Mouse (Mus musculus) cerebellum, adult 9-10 months (tissue): ENCODE measurements around the gene Megf11.

ENCODE experiments used
- DNase-seq: peaks from one replicate; pipeline ENCODE4 v3.0.0; 2022

The Megf11 gene

DNA sequence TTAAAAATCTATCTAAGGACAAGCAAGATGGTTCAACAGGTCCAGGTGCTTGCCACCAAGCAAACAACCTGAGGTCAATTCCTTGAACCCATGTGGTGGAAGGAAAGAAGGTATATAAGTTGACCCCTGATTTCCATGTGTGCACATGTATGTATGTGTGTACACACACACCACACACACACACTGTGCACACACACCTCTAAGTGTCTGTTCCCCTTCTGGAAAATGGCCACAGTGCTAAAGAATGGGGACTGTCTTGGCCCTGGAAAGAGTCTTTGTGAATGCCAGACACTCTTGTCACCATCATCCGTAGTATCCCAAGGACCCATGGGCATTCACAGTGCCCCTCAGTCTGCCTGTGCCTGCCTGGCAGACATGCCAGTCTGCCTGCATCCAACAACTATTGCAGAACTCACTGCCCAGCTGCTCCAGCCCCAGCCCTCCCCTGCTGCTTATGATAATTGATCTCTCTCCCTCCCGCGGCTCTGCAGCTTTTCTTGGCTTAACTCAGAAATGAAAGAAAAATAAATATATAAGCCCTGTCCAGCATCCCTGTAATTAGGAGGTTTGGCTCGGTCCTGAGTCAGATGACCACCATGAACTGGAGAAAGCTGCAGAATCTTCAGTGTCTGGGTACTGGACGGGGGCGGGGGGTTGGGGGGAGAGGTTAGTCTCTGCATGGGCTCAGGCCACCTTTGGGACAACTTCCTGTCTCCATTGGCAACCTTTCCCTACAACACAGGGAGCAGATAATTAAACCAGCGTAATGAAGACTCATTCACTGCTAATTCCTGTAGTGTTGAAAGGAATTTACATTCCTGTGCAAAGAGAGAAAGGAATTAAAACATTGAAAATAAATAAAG, 226.9 kb downstream of the Megf11 start:
- no peak for DNase-seq

DNA sequence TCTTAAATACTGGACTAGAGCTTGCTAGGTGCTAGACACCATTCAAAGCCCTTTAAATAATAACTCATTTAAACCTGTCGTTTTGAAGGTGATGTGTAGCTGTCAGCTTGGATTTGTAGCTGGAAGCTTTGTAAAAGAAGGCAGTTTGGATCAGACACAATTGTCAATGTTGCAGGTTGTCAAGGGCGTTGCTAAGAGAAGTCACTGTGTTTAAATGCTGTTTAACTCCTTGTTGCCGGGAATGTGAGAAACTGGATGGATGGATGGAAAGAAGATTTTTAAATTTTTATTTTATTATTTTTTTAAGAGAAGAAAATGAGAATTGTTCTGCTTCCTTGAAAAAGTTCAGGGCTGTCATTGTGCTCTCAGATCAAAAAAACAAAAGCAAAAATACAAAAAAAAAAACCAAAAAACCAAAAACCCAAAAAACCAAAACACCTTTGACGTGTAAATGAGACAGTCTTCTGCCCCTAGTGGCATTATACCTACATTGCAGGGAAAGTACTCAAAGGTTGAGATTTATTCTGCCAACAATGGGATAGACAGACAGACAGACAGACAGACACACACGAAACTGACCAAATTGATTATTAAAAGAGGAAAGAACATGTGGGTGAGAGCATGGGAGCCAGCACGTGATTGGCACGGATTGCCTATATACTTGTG, 227.7 kb downstream of the Megf11 start:
- DNase-seq: no peak

DNA sequence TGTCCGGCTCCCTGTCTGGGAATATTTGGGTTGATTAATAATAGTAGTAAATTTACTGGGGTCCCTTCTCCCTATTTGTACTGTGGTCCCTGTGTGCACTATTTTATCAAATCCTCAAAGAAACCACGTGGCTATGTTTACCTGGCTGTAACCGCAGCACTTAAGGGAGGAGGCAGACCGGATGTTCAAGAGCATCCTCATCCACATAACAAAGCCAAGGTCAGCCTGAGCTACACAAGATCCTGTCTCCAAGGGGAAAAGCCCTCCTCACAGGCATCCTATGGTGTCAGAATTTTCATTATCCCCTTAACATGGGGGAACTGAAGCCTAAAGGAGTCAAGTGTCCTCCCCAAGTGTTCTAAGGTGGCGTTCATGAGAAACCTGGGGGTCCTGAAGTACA, 232.0 kb downstream of the Megf11 start:
- DNase-seq: no peak

- DNase-seq: no peak
Observed at GRCm38 (mm10) chr9:64618433-64618832, 233.0 kb downstream of the Megf11 start.

DNA sequence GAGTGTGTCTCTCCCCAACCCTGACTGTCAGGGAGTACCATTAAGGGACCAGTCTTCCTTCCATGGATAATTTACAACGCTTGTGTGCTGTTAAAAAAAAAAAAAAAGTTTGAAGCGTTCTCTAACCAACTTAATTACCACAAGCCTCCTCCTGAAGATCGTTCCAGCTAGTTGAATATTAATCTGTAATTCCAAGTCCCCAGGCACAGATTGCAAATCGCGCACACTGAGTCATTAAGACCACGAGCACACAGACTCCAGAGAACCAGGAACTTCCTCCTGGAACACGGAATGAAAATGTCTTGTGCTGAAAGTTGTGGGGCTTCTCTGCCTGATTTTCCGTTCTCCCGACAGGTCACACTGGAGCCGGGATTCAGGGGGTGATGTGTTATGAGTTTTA, 234.0 kb downstream of the Megf11 start:
- no peak for DNase-seq

DNA sequence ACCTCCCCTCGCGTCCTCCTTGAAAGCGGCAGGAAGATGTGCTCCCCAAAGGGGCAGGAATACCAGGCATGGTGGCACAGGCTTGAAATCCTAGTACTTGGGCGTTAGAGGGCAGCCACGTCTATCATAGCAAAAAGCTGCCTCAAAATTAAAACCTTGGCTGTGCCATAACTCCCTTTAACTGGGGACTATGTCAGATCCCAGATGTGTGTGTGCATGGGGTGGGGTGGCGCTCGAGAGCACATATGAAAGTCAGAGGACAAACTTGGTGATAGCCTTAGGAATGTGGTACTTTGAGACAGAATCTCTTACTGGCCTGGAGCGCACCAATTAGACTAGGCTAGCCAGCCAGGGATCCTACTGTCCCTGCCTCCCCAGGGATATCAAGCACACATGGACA, 235.2 kb downstream of the Megf11 start:
- no peak for DNase-seq

DNA sequence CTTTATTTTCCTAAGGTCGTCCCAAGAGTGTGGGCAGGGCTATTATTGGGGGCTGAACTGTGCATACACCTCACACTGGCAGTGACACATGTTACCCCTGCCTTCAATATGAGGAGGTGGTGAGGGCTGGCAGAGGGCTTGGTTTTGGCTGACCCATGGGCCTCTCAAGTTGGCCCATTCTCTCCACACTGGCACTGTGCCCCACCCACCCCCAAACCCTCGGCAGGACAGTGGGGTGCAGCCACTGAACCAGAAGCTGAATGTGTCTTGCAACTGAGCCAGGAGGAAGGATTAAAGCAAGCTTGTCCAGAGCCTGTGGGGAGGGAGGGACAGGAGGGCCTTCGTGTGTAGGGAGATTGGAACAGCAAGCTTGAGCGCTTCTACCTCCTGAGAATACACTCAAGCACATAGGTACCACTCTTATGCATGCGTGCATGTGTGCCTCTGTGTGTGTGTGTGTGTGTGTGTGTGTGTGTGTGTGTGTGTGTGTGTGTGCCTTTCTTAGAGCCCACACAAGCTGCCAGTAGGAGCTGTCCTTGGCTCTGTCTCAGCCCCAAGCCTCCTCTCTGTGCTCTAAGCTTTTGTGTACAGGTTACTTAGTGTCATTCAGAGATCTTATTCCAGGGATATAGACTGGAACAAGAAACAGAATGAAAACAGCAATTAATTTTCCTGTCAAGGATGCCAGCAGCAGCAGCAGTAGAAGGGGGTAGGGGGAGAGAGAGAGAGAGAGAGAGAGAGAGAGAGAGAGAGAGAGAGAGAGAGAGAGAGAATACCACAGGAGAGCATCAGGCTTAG, 236.3 kb downstream of the Megf11 start:
- DNase-seq: peak; percentile 91

DNA sequence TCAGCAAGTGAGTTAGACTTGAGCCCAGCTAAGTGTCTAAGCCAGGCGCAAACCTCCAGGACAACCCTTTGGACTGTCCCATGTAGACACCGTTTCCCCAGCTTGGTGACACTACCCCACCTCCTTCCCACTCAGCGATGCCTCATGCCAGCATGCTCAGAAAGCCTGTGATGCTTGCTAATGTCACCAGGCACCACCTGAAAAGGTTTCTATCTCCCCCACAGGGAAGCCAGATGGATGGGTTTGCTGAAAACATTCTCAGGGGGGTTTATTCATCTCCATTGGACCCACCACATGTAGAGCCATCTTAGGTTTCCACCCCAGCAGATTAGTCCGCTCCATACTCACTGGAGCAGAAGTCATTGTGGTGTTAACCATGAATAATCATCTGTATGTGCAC, 237.9 kb downstream of the Megf11 start:
- DNase-seq: peak; percentile 74

- DNase-seq: no peak
Observed at GRCm38 (mm10) chr9:64624536-64624935, 239.1 kb downstream of the Megf11 start.

- no peak for DNase-seq
Observed at GRCm38 (mm10) chr9:64629802-64630201, 244.4 kb downstream of the Megf11 start.

DNA sequence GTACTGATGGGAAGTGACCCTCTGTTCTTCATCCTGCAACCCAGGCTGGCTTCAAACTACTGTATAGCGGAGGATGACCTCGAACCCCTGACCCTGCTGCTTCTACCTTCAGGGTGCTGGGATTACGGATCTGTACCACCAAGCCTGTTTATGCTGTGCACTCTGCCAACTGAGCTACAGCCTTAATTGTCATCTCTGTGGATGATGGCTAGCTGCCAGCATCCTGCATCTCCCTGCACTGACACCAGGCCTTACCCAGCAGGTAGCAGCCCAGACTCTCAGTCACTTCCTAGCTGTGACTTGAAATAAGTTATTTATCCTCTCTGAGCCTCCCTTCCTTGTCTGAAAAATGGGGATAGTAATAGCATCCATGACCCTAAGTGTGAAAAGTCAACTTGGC, 247.7 kb downstream of the Megf11 start:
- DNase-seq: peak; percentile 77

GRCm38 (mm10) chr9:64636111-64636510, 250.7 kb downstream of the Megf11 start:
- no peak for DNase-seq

DNA sequence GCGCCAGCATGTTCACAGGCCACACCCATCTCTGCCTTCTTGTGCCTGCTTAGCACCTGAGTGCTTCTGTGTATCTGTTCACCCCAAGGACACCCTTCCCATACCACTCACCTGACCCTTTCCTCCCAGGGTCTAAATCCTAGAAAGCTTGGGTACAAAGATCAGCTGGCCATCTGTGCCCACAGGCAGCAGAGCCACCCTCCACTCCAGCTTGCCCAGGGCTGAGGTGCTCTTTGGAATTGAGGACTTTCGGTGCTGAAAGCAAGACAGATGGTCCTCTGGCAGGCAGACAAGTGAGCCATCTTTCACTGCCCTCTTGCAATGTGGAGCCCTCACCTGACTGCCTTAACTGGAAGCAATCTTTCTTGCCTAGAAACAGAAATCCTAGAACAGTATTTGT, 251.5 kb downstream of the Megf11 start:
- peak; percentile 91 for DNase-seq

DNA sequence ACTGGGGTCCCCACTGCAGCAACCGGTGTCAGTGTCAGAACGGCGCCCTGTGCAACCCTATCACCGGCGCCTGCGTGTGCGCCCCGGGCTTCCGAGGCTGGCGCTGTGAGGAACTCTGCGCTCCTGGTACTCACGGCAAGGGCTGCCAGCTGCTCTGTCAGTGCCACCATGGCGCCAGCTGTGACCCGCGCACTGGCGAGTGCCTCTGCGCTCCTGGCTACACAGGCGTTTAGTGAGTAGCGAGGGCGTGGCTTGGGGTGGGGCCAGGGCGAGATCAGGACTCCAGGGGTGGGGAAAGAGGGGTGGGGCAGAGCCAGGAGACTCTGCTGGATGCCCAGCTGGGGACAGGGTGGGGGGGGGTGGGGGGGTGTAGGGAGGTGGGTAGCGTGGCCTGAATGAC, 252.8 kb downstream of the Megf11 start:
- DNase-seq: no peak

GRCm38 (mm10) chr9:64639664-64640063, 254.2 kb downstream of the Megf11 start:
- peak; percentile 89 for DNase-seq

DNA sequence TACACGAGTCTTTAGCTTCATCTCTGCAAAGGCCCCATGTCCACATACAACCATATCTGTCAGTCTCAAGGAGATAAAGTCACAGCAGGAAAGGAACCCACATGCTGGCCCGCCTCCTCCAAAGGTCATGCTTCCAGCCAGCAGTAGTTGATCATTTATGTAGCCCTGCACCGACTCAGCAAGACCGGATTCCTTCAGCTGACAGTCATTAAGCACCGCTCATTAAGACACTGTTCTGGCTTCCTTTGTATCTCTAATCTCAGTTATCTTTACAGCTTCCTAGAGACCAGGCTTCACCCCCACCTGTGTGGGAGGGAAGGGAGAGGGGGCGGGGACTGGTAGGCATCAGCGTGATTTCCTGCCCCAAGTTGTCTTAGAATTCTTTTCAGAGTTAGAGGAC, 258.7 kb downstream of the Megf11 start:
- no peak for DNase-seq

DNA sequence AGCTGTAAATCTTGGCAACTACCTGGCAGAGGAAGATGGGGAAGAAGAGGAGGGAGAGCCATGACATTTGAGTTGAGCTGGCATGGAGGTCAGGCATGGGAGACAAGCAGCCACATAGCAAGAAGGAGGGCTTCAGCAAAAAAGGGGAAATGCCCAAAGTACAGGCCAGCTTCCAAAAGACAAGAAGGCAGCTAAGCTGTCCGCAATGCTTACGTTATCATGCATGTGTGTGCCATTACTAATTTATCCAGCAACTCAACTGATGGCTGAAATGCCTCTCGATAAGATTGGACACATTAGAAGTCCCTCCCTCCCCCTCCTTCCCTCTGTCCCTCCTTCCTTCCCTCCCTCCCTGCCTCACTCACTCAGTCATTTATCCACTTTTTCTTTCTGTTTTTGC, 260.0 kb downstream of the Megf11 start:
- no peak for DNase-seq

DNA sequence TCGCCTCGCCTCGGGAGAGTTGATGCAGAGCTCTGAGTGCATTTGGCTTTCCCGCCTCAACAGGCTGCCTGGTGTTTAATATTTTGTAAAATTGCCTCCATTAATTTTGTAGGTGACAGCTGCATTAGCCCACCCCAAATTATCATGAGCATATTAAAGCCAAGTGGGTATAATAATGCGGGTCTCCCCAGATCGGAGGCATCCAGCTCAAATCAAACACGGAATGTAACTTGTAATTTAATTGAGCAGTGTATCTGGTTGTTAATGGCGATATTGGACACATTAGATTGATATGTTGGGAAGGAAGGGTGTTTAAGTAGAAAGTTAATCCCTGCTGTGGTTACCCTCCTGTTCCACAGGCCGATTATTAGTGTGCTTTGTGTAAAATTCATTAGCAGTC, 264.0 kb downstream of the Megf11 start:
- DNase-seq: no peak

- peak; percentile 72 for DNase-seq
Observed at GRCm38 (mm10) chr9:64649892-64650291, 264.5 kb downstream of the Megf11 start.

DNA sequence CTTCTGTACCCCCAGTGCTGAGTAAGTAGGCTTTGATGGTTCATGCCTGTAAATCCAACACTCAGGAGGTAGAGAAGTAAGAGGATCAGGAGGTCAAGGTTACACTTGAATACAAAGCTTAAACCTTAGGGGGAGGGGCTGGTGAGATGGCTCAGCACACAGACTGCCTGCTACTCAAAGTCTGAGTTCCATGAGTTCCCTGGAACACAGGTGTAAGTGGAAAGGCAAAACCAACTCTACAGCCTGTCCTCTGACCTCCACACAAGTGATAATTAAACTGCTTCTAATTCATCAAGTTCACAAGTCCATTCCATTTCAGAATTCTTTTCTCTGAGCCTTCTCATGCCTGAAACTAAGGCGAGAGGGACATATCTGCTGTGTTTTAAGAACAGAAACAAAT, 265.8 kb downstream of the Megf11 start:
- DNase-seq: no peak

- no peak for DNase-seq
Observed at GRCm38 (mm10) chr9:64651689-64652088, 266.3 kb downstream of the Megf11 start.

DNA sequence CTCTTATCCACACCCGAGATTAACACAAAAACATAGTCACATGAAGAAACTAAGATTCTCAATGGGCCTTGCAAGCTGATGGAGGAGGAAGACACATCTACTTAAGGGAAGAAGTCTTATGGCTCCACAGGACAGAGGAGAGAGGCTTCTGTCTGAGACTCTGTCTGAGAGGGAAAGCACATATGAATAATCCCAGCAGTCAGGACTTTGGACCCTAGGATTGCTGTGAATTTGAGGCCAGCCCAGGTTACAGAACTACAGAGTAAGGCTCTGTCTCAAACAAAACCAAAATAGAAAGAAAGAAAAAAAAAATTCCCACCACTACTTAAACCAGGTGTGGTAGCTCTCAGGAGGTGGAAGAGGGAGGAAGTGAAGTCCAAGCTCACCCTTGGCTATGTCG, 266.7 kb downstream of the Megf11 start:
- no peak for DNase-seq

DNA sequence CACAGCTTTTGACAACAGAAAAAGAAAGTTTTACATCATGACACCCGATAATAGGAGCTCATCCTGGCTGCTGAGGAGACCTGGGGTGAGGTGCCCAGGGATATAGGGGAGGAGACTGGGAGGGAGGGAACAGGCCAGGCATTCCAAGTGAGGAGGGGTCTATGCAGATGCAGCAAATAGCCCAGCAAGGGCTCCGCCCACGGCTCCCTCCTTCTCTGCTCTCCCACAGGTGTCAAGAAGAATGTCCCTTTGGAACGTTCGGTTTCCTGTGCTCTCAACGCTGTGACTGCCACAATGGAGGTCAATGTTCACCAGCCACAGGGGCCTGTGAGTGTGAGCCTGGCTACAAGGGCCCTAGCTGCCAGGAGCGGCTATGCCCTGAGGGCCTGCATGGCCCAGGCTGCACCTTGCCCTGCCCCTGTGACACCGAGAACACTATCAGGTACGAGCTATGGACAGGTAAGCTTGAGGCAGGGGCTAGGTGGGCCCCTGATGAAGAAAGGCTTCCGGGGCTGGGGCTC, 267.5 kb downstream of the Megf11 start:
- DNase-seq: no peak
